Mouse (Mus musculus) cerebellum, adult 2 months (tissue): ENCODE measurements around the gene Ndufa13.

Source experiments
- CTCF ChIP-seq: fragments of 200-500 bp; IDR thresholded peaks from 2 replicates; pipeline ENCODE4 v1.5.1; 2011; ENCODE audit warnings: low read depth, mild to moderate bottlenecking, control low read depth, low read length, moderate library complexity, borderline replicate concordance; ENCODE audit not compliant: insufficient read depth
- POLR2A ChIP-seq: fragments of 200-500 bp; IDR thresholded peaks from 2 replicates; pipeline ENCODE4 v1.6.1; 2011; ENCODE audit warnings: low read length, control low read depth, borderline replicate concordance; ENCODE audit not compliant: insufficient read depth

- TF ChIP-seq CTCF (no peak), POLR2A (no peak)
Observed at GRCm38 (mm10) chr8:69938245-69938982, 36.1 kb upstream of the Ndufa13 start.
